Mouse (Mus musculus): ENCODE results near the gene Ces2b. TPM values are rescaled to one million over a fixed set of nuclear protein-coding genes. Genes with fewer than 3 reads are reported as not detected.
"Not testable (repeated sequence)": the region's sequence is repeated elsewhere in the genome, so short reads cannot be mapped to it uniquely, and the experiment has no call there.

Ces2b gene
- polyA plus RNA-seq, 1 experiment from 2014 or later = 0.17 TPM

DNA sequence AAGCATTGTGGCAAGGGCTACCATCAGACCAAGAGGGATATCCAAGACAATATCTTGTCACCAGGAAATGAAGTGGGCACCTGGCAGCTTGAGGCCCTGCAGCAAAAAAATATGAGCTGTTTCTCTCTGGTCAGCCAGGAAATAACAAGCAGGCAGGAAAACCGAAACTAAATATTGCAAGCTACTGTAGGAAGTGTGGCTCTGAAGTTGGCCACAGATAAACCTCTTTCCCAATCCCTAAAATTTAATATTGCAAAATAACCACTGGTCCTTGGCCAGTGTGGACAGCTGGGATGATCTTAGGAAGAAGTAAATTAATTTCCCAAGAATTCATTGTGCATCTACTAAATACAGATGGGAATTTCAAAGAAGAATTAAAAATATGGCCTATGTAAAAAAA is 4.5 kb upstream of the Ces2b start:
- Histone ChIP-seq H3K27me3 (ENCODE audit: control insufficient read depth, insufficient read depth, low read length) (no peaks in the 10 kb centered on the region), H3K9ac (replicated peaks; ENCODE audit: low read length) (no peak overlapping the region), H3K4me1 (ENCODE audit: control insufficient read depth, insufficient read depth, low read length) (no peaks in the 10 kb centered on the region), H3K4me2 (ENCODE audit: low read depth, low read length) (no peak overlapping the region), H3K27ac (replicated peaks; ENCODE audit: low read depth, low read length) (no peak overlapping the region), H3K4me3 (ENCODE audit: low read depth, low read length) (no peak overlapping the region), H3K36me3 (replicated peaks; ENCODE audit: control insufficient read depth, insufficient read depth, low read depth, low read length) (no peaks in the 10 kb centered on the region), H3K9me3 (replicated peaks; ENCODE audit: control insufficient read depth, low read length) (no peaks in the 10 kb centered on the region)
- 90% methylated on average over 1 of the region's 1 CpGs for WGBS
- ATAC-seq (replicated peaks; ENCODE audit: insufficient number of reproducible peaks, low FRiP score, low TSS enrichment, low read depth) (no peak), DNase-seq (ENCODE audit: low spot score) (no peak)

GRCm38 (mm10) chr8:104828221-104828620 is 3.2 kb upstream of the Ces2b start:
- no peaks in the 10 kb centered on the region for H3K4me1 ChIP-seq (ENCODE audit: control insufficient read depth, insufficient read depth, low read length)
- DNase-seq (ENCODE audit: low spot score) (no peak), ATAC-seq (replicated peaks; ENCODE audit: insufficient number of reproducible peaks, low FRiP score, low TSS enrichment, low read depth) (no peak)
- H3K4me2 ChIP-seq (ENCODE audit: low read depth, low read length) = no peak overlapping the region
- no peaks in the 10 kb centered on the region for H3K36me3 ChIP-seq (replicated peaks; ENCODE audit: control insufficient read depth, insufficient read depth, low read depth, low read length)
- H3K27me3 ChIP-seq (ENCODE audit: control insufficient read depth, insufficient read depth, low read length) = no peaks in the 10 kb centered on the region
- H3K9me3 ChIP-seq (replicated peaks; ENCODE audit: control insufficient read depth, low read length) = no peaks in the 10 kb centered on the region
- H3K4me3 ChIP-seq (ENCODE audit: low read depth, low read length) = no peak overlapping the region
- whole genome bisulfite sequencing = 77% methylated on average over 3 of the region's 3 CpGs
- H3K9ac ChIP-seq (replicated peaks; ENCODE audit: low read length) = no peak overlapping the region
- no peak overlapping the region for H3K27ac ChIP-seq (replicated peaks; ENCODE audit: low read depth, low read length)

DNA sequence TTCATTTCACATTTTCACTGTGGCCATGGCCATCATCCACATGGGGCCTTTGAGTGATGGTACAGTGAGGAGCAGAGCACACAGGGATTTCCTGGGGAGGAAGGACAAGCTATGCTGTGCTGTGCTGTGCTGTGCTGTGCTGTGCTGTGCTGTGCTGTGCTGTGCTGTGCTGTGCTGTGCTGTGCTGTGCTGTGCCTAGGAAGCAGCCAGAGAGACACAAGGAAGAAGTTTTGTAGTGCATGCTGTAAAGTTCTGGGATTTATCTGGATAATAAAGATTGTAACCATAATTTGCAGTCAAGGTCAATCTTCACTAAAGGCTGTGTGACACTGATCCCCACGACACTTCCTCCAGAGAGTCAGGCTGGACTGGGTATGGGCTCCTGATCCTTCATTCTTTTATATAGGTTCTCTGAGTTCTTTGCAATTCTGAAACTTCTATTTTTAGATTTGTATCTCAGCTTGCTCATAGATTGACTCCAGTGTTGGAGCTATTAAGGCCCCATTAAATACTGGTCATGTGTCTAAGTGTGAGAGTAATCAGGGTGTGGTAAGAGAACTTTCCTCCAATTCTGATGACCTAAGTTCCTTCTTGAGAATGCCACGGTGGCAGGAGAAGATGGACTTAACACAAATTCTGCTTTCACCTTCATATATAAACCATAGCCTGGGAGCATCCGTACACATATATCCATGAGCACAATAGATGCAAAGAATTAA is 10.1 kb downstream of the Ces2b start:
- no peak overlapping the region for H3K4me2 ChIP-seq (ENCODE audit: low read depth, low read length)
- H3K4me1 ChIP-seq (ENCODE audit: control insufficient read depth, insufficient read depth, low read length) = no peaks in the 10 kb centered on the region
- no peak overlapping the region for H3K27ac ChIP-seq (replicated peaks; ENCODE audit: low read depth, low read length)
- H3K27me3 ChIP-seq (ENCODE audit: control insufficient read depth, insufficient read depth, low read length) = no peaks in the 10 kb centered on the region
- DNase-seq (ENCODE audit: low spot score) (no peak), ATAC-seq (replicated peaks; ENCODE audit: insufficient number of reproducible peaks, low FRiP score, low TSS enrichment, low read depth) (no peak)
- H3K36me3 ChIP-seq (replicated peaks; ENCODE audit: control insufficient read depth, insufficient read depth, low read depth, low read length) = no peaks in the 10 kb centered on the region
- no peak overlapping the region for H3K9ac ChIP-seq (replicated peaks; ENCODE audit: low read length)
- WGBS = 84% methylated on average over 3 of the region's 3 CpGs
- no peaks in the 10 kb centered on the region for H3K9me3 ChIP-seq (replicated peaks; ENCODE audit: control insufficient read depth, low read length)
- no peak overlapping the region for H3K4me3 ChIP-seq (ENCODE audit: low read depth, low read length)

GRCm38 (mm10) chr8:104846831-104847230 is 15.5 kb downstream of the Ces2b start, which contains the start of gene Ces2c:
TSS of gene Ces2c (plus strand) at chr8:104847068.
- DNase-seq (ENCODE audit: low spot score) = no peak
- Histone ChIP-seq H3K27ac (replicated peaks; ENCODE audit: low read depth, low read length) (no peak within 1 kb of the TSS), H3K4me3 (ENCODE audit: low read depth, low read length) (no peak within 1 kb of the TSS), H3K36me3 (replicated peaks; ENCODE audit: control insufficient read depth, insufficient read depth, low read depth, low read length) (no peaks in the 10 kb centered on the region), H3K4me1 (ENCODE audit: control insufficient read depth, insufficient read depth, low read length) (no peaks in the 10 kb centered on the region), H3K9me3 (replicated peaks; ENCODE audit: control insufficient read depth, low read length) (no peaks in the 10 kb centered on the region), H3K9ac (replicated peaks; ENCODE audit: low read length) (no peak within 1 kb of the TSS), H3K27me3 (ENCODE audit: control insufficient read depth, insufficient read depth, low read length) (no peaks in the 10 kb centered on the region), H3K4me2 (ENCODE audit: low read depth, low read length) (no peak within 1 kb of the TSS)
- no peak for ATAC-seq (replicated peaks; ENCODE audit: insufficient number of reproducible peaks, low FRiP score, low TSS enrichment, low read depth)
- WGBS = 82% methylated on average over 3 of the region's 3 CpGs

DNA sequence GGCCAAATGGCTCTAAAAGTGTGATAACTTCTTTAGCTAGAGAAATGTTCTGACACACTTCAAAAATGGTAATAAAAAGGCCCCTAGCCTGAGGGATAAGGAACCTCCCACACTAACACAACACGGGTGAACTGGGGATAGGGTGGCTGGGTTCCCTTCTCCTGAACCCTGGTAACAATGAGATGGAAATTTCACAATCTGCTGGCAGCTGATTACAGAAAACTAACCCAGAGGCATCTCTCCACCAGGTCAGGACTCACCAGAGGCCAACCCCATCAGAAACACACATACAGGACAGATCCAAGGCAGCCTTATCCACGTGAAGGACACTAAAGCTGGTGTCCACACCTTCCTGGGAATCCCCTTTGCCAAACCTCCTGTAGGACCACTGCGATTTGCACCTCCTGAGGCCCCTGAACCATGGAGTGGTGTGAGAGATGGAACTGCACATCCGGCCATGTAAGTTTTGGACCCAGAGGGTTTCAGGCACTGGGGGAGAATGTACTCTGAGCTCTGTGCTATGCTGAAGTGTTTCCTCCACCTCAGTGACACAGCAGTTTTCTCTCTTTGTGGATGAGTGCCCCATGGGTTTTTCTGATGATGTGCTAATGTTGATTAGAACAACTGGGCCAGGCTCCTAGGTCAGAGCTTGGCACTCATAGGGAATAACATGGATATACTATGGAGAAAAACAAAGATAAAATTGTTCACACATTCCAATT is 16.5 kb downstream of the Ces2b start:
- DNase-seq (ENCODE audit: low spot score) (no peak), ATAC-seq (replicated peaks; ENCODE audit: insufficient number of reproducible peaks, low FRiP score, low TSS enrichment, low read depth) (no peak)
- Histone ChIP-seq H3K9ac (replicated peaks; ENCODE audit: low read length) (no peak overlapping the region), H3K4me3 (ENCODE audit: low read depth, low read length) (no peak overlapping the region), H3K9me3 (replicated peaks; ENCODE audit: control insufficient read depth, low read length) (no peaks in the 10 kb centered on the region), H3K36me3 (replicated peaks; ENCODE audit: control insufficient read depth, insufficient read depth, low read depth, low read length) (no peaks in the 10 kb centered on the region), H3K4me1 (ENCODE audit: control insufficient read depth, insufficient read depth, low read length) (no peaks in the 10 kb centered on the region), H3K27ac (replicated peaks; ENCODE audit: low read depth, low read length) (no peak overlapping the region), H3K27me3 (ENCODE audit: control insufficient read depth, insufficient read depth, low read length) (no peaks in the 10 kb centered on the region), H3K4me2 (ENCODE audit: low read depth, low read length) (no peak overlapping the region)
- 65% methylated on average over 4 of the region's 4 CpGs for WGBS

GRCm38 (mm10) chr8:104866844-104867531 is 35.6 kb downstream of the Ces2b start:
- H3K4me1 ChIP-seq (ENCODE audit: control insufficient read depth, insufficient read depth, low read length); H3K9me3 ChIP-seq (replicated peaks; ENCODE audit: control insufficient read depth, low read length); DNase-seq (ENCODE audit: low spot score); H3K36me3 ChIP-seq (replicated peaks; ENCODE audit: control insufficient read depth, insufficient read depth, low read depth, low read length); H3K27ac ChIP-seq (replicated peaks; ENCODE audit: low read depth, low read length); H3K4me3 ChIP-seq (ENCODE audit: low read depth, low read length); H3K4me2 ChIP-seq (ENCODE audit: low read depth, low read length); ATAC-seq (replicated peaks; ENCODE audit: insufficient number of reproducible peaks, low FRiP score, low TSS enrichment, low read depth); H3K27me3 ChIP-seq (ENCODE audit: control insufficient read depth, insufficient read depth, low read length); H3K9ac ChIP-seq (replicated peaks; ENCODE audit: low read length): not testable (repeated sequence)
- WGBS = no CpG with 5 or more reads among the region's 4 CpGs

DNA sequence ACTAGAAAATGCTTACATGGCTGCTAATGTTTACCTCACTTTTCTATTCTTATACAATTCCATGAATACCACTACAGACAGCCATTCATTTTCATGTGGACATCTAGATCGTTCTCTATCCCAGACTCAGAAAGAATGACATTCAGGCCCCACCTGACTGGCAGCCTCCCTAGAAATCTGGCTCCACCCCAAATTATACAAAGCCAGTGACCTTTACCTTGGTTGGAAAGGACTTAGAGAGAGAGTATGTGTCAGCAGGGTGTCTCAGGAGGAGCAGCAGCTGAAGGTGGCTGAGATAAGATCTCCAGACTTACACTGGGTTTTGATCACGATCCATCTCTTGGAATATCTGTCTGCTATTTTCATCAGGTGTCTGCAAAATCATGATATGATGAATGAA is 37.5 kb downstream of the Ces2b start:
- no CpG with 5 or more reads among the region's 2 CpGs for WGBS
- DNase-seq (ENCODE audit: low spot score); H3K4me3 ChIP-seq (ENCODE audit: low read depth, low read length); H3K4me2 ChIP-seq (ENCODE audit: low read depth, low read length); H3K27me3 ChIP-seq (ENCODE audit: control insufficient read depth, insufficient read depth, low read length); ATAC-seq (replicated peaks; ENCODE audit: insufficient number of reproducible peaks, low FRiP score, low TSS enrichment, low read depth); H3K36me3 ChIP-seq (replicated peaks; ENCODE audit: control insufficient read depth, insufficient read depth, low read depth, low read length); H3K9me3 ChIP-seq (replicated peaks; ENCODE audit: control insufficient read depth, low read length); H3K9ac ChIP-seq (replicated peaks; ENCODE audit: low read length); H3K4me1 ChIP-seq (ENCODE audit: control insufficient read depth, insufficient read depth, low read length); H3K27ac ChIP-seq (replicated peaks; ENCODE audit: low read depth, low read length): not testable (repeated sequence)

All from embryonic facial prominence, embryonic 11.5 days (tissue).